Mouse (Mus musculus) intestine, embryonic 15.5 days (tissue): Measurements from ENCODE around the gene Ncs1. TPM values are rescaled to one million over a fixed set of nuclear protein-coding genes. Genes with fewer than 3 reads are reported as not detected.

Experiments
- ATAC-seq: fragments of 200-750 bp; cut with Nextera tagmentation; 2 replicates; pipeline ENCODE4 v1.8.0; 2017; ENCODE audit warnings: moderate TSS enrichment, moderate library complexity
- H3K27ac ChIP-seq: fragments of 300-500 bp; sonication (generic); 2 replicates; pipeline ENCODE4 v1.5.1; 2015; ENCODE audit warnings: mild to moderate bottlenecking, inconsistent platforms
- H3K27me3 ChIP-seq: fragments of 300-500 bp; sonication (generic); replicated peaks from 2 replicates; pipeline ENCODE4 v1.6.1; 2015; ENCODE audit warnings: inconsistent platforms
- H3K36me3 ChIP-seq: fragments of 300-500 bp; sonication (generic); 2 replicates; pipeline ENCODE4 v1.6.1; 2015; ENCODE audit warnings: inconsistent platforms
- H3K4me1 ChIP-seq: fragments of 300-500 bp; sonication (generic); replicated peaks from 2 replicates; pipeline ENCODE4 v1.6.1; 2015; ENCODE audit warnings: inconsistent platforms
- H3K4me2 ChIP-seq: fragments of 300-500 bp; sonication (generic); replicated peaks from 2 replicates; pipeline ENCODE4 v1.6.1; 2015; ENCODE audit warnings: mild to moderate bottlenecking, inconsistent platforms
- H3K4me3 ChIP-seq: fragments of 300-500 bp; sonication (generic); replicated peaks from 2 replicates; pipeline ENCODE4 v1.5.1; 2015; ENCODE audit warnings: inconsistent platforms
- H3K9ac ChIP-seq: fragments of 300-500 bp; sonication (generic); 2 replicates; pipeline ENCODE4 v1.6.1; 2015; ENCODE audit warnings: inconsistent platforms
- H3K9me3 ChIP-seq: fragments of 300-500 bp; sonication (generic); 2 replicates; pipeline ENCODE4 v1.6.1; 2016; ENCODE audit warnings: inconsistent platforms
- WGBS: fragments of 180-500 bp; shearing (Covaris S2); methylation state at CpG from one replicate; pipeline ENCODE4 v1.1.7; 2015; 5-methylcytosine and 5-hydroxymethylcytosine counted together
- polyA plus RNA-seq: library from polyadenylated mRNA; unstranded; fragments of >200 nt; fragmentation: Nextera tagmentation; extraction: Ambion mirVana; gene quantifications from 2 replicates; pipeline ENCODE4 v1.2.1, GENCODE M21; 2015

The Ncs1 gene
- polyA plus RNA-seq, 1 experiment from 2014 or later = 25.0 TPM

GRCm38 (mm10) chr2:31284531-31284930 is 38.9 kb downstream of the Ncs1 start:
- Histone ChIP-seq H3K4me3 (no peak overlapping the region), H3K9me3 (no peaks in the 10 kb centered on the region), H3K9ac (no peak overlapping the region), H3K4me1 (no peaks in the 10 kb centered on the region), H3K4me2 (no peak overlapping the region), H3K27ac (no peak overlapping the region), H3K27me3 (no peaks in the 10 kb centered on the region), H3K36me3 (peaks cover 14% of the 10 kb centered on the region; the same call in 1 of the 2 replicates)
- WGBS = 85% methylated on average over 5 of the region's 5 CpGs
- ATAC-seq = no peak

DNA sequence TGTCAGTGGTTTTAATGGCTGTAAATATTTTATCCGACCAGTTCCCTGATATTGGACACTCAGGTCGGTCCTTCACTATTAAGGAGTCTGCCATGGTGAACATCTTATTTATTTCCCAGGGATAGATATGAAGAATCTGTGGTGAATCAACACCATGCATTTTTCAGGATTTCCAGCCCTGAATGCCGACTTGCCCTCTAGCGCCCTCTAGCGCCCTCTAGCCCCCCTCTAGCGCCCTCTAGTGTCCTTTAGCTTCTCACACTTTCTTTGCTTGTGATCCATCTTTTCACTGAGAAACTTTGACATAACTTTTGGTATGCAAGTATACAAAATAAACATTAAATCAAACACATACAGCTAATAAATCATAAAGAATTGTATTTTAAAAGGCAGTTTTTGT is 45.8 kb downstream of the Ncs1 start:
- Histone ChIP-seq H3K36me3 (peaks cover 7% of the 10 kb centered on the region; the same call in 1 of the 2 replicates), H3K4me3 (no peak overlapping the region), H3K9me3 (no peaks in the 10 kb centered on the region), H3K27ac (no peak overlapping the region), H3K4me1 (no peaks in the 10 kb centered on the region), H3K4me2 (no peak overlapping the region), H3K27me3 (no peaks in the 10 kb centered on the region), H3K9ac (no peak overlapping the region)
- ATAC-seq = no peak
- WGBS = 12% methylated on average over 6 of the region's 6 CpGs

GRCm38 (mm10) chr2:31294985-31295384 is 49.4 kb downstream of the Ncs1 start:
- Histone ChIP-seq H3K4me3 (no peak overlapping the region), H3K27me3 (no peaks in the 10 kb centered on the region), H3K9me3 (no peaks in the 10 kb centered on the region), H3K4me1 (peaks cover 13% of the 10 kb centered on the region), H3K4me2 (no peak overlapping the region), H3K36me3 (no peaks in the 10 kb centered on the region), H3K27ac (no peak overlapping the region), H3K9ac (no peak overlapping the region)
- ATAC-seq = no peak
- 1% methylated on average over 4 of the region's 4 CpGs for WGBS

- 82% methylated on average over 6 of the region's 6 CpGs for WGBS
- Histone ChIP-seq H3K27ac (no peak overlapping the region), H3K4me2 (no peak overlapping the region), H3K9ac (no peak overlapping the region), H3K27me3 (no peaks in the 10 kb centered on the region), H3K9me3 (no peaks in the 10 kb centered on the region), H3K4me3 (no peak overlapping the region), H3K36me3 (no peaks in the 10 kb centered on the region), H3K4me1 (peaks cover 13% of the 10 kb centered on the region)
- ATAC-seq = no peak
Measured at GRCm38 (mm10) chr2:31296395-31296794, 50.8 kb downstream of the Ncs1 start.

- Histone ChIP-seq H3K4me2 (peak overlapping the region; percentile 56), H3K9ac (peak overlapping the region; percentile 41; the same call in 1 of the 2 replicates), H3K4me3 (peak overlapping the region; percentile 45), H3K27me3 (no peaks in the 10 kb centered on the region), H3K36me3 (no peaks in the 10 kb centered on the region), H3K27ac (no peak overlapping the region), H3K9me3 (no peaks in the 10 kb centered on the region), H3K4me1 (peaks cover 13% of the 10 kb centered on the region)
- ATAC-seq = peak; percentile 92
- WGBS = 3% methylated on average over 17 of the region's 17 CpGs
Measured at GRCm38 (mm10) chr2:31297602-31298268, 52.1 kb downstream of the Ncs1 start.

DNA sequence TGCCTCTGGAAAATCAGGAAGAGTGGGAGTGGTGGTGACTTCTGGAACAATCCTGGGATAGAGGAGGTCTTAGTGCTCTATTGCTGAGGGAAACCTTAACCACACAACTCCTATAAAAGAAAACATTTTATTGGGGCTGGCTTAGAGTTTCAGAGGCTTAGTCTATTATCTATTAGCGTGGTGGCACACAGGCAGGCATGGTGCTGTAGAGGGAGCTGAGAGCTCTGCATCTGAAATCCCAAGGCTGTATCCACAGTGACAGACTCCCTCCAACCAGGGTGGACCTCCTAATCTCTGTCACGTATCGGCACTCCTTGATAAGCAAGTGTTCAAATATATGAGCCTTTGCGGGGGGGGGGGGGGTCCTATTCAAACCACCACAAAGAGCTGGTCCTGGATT is 53.2 kb downstream of the Ncs1 start:
- no peak for ATAC-seq
- no peak overlapping the region for H3K9ac ChIP-seq
- 52% methylated on average over 4 of the region's 4 CpGs for WGBS
- H3K4me3 ChIP-seq = no peak overlapping the region
- H3K9me3 ChIP-seq = no peaks in the 10 kb centered on the region
- no peak overlapping the region for H3K27ac ChIP-seq
- H3K4me1 ChIP-seq = peaks cover 13% of the 10 kb centered on the region
- peak overlapping the region; percentile 56 for H3K4me2 ChIP-seq
- H3K36me3 ChIP-seq = no peaks in the 10 kb centered on the region
- H3K27me3 ChIP-seq = no peaks in the 10 kb centered on the region

DNA sequence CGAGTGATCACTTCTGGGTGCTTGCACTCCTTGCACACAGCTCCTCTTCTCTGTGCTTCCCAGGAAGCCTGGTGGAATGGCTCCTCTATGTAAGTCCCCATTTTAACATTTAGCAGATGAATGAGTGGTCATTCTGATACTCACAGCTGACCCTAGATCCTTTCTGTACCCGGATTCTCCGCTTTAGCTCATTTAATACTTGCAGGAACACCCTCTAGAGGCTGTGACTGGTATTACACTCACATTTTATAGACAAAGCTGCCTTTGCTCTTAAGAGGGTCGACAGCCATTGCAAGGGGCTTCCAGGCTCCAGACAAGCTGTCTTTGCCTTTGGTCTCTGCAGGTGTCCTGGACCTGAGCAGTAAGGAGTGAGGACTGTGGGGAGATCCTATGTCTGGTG is 53.6 kb downstream of the Ncs1 start:
- no peak overlapping the region for H3K4me3 ChIP-seq
- H3K36me3 ChIP-seq = no peaks in the 10 kb centered on the region
- peaks cover 13% of the 10 kb centered on the region for H3K4me1 ChIP-seq
- ATAC-seq = no peak
- no peaks in the 10 kb centered on the region for H3K27me3 ChIP-seq
- no peaks in the 10 kb centered on the region for H3K9me3 ChIP-seq
- no peak overlapping the region for H3K9ac ChIP-seq
- H3K27ac ChIP-seq = no peak overlapping the region
- peak overlapping the region; percentile 56; the same call in 1 of the 2 replicates for H3K4me2 ChIP-seq
- WGBS = 31% methylated on average over 4 of the region's 4 CpGs

- Histone ChIP-seq H3K9me3 (no peaks in the 10 kb centered on the region), H3K4me1 (peaks cover 13% of the 10 kb centered on the region), H3K27me3 (no peaks in the 10 kb centered on the region), H3K36me3 (no peaks in the 10 kb centered on the region), H3K27ac (no peak overlapping the region), H3K4me2 (no peak overlapping the region), H3K4me3 (no peak overlapping the region), H3K9ac (no peak overlapping the region)
- no peak for ATAC-seq
- WGBS = 79% methylated on average over 10 of the region's 10 CpGs
Measured at GRCm38 (mm10) chr2:31299996-31300395, 54.4 kb downstream of the Ncs1 start.

- Histone ChIP-seq H3K9me3 (no peaks in the 10 kb centered on the region), H3K27ac (no peak overlapping the region), H3K4me1 (peaks cover 12% of the 10 kb centered on the region), H3K27me3 (no peaks in the 10 kb centered on the region), H3K4me2 (no peak overlapping the region), H3K36me3 (no peaks in the 10 kb centered on the region), H3K4me3 (no peak overlapping the region), H3K9ac (no peak overlapping the region)
- whole genome bisulfite sequencing = 78% methylated on average over 9 of the region's 9 CpGs
- no peak for ATAC-seq
Measured at GRCm38 (mm10) chr2:31303177-31303576, 57.6 kb downstream of the Ncs1 start.

GRCm38 (mm10) chr2:31304191-31304590 is 58.6 kb downstream of the Ncs1 start:
- peaks cover 3% of the 10 kb centered on the region; the same call in 1 of the 2 replicates for H3K4me1 ChIP-seq
- no peak overlapping the region for H3K4me2 ChIP-seq
- no peaks in the 10 kb centered on the region for H3K36me3 ChIP-seq
- no peaks in the 10 kb centered on the region for H3K9me3 ChIP-seq
- H3K27ac ChIP-seq = no peak overlapping the region
- 69% methylated on average over 9 of the region's 9 CpGs for WGBS
- H3K4me3 ChIP-seq = no peak overlapping the region
- no peaks in the 10 kb centered on the region for H3K27me3 ChIP-seq
- no peak for ATAC-seq
- H3K9ac ChIP-seq = no peak overlapping the region

DNA sequence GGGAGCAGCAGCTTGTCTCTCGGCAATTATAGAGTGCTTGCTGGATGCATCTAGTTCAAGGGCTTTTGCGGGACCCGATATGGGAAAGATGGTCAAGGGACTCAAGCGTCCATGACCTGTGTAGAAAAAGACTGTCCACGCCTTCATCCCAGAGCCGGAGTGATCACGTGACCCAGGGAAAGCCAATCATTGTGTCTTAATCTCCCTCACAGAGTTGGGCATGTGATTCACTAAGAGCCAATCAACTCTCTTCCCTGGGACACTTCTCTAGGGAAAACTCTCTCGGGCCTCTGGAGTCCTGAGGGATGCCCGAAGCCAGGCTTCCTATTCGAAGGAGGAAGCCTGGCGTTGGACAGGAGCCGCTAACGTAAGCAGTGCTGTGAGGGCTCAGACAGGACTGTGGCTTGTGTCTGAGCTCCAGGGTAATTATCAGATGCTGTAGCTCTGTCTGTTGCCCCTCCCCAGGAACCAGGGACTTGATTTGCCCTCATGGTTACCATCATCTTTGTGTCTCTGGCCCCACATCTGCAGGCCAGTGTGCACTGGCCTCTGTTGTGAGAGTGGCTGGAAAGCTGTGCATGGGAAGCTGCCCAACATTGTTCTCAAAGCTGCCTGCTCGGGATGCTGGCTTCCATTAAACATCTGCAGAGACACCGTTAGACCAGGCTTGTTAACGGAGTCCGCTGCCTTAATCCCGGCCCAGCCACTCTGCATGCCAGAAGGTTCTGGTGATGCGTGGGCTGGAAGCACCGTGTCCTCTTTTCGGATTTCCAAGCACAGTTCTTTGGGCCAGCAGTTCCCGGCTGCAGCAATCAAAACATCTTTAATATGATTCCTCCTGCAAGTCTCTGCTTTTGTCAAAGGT is 59.4 kb downstream of the Ncs1 start:
- no peak overlapping the region for H3K4me2 ChIP-seq
- 0 out of 2 replicates have a peak, but pooled peaks cover under 1% of the 10 kb centered on the region for H3K27me3 ChIP-seq
- 70% methylated on average over 22 of the region's 22 CpGs for WGBS
- ATAC-seq = no peak
- no peaks in the 10 kb centered on the region for H3K36me3 ChIP-seq
- no peaks in the 10 kb centered on the region for H3K9me3 ChIP-seq
- H3K4me3 ChIP-seq = no peak overlapping the region
- no peaks in the 10 kb centered on the region for H3K4me1 ChIP-seq
- H3K9ac ChIP-seq = no peak overlapping the region
- H3K27ac ChIP-seq = no peak overlapping the region

- H3K27ac ChIP-seq = no peak overlapping the region
- no peaks in the 10 kb centered on the region for H3K9me3 ChIP-seq
- H3K4me1 ChIP-seq = no peaks in the 10 kb centered on the region
- no peak for ATAC-seq
- no peaks in the 10 kb centered on the region for H3K36me3 ChIP-seq
- WGBS = 42% methylated on average over 4 of the region's 4 CpGs
- H3K9ac ChIP-seq = no peak overlapping the region
- 0 out of 2 replicates have a peak, but pooled peaks cover 2% of the 10 kb centered on the region for H3K27me3 ChIP-seq
- no peak overlapping the region for H3K4me2 ChIP-seq
- H3K4me3 ChIP-seq = no peak overlapping the region
Measured at GRCm38 (mm10) chr2:31305684-31306083, 60.1 kb downstream of the Ncs1 start.
